Mouse (Mus musculus) kidney, adult 2 months (tissue): ENCODE results near the gene Arhgef26. TPM values are rescaled to one million over a fixed set of nuclear protein-coding genes. Genes with fewer than 3 reads are reported as not detected.

Source experiments
- DNase-seq: peaks from one replicate; pipeline ENCODE4 v3.0.0; 2021
- H3K27ac ChIP-seq: fragments of 200-500 bp; 2 replicates; pipeline ENCODE4 v1.5.1; 2012; ENCODE audit warnings: low read depth, low read length, control low read depth, inconsistent platforms; ENCODE audit not compliant: insufficient read depth
- H3K27me3 ChIP-seq: fragments of 200-500 bp; replicated peaks from 2 replicates; pipeline ENCODE4 v1.6.1; 2012; ENCODE audit warnings: mild to moderate bottlenecking, moderate library complexity, low read length, inconsistent platforms; ENCODE audit not compliant: control insufficient read depth, insufficient read depth
- H3K36me3 ChIP-seq: fragments of 200-500 bp; 2 replicates; pipeline ENCODE4 v1.6.1; 2012; ENCODE audit warnings: mild to moderate bottlenecking, moderate library complexity, low read length, inconsistent platforms; ENCODE audit not compliant: control insufficient read depth, insufficient read depth
- H3K4me1 ChIP-seq: fragments of 200-500 bp; 2 replicates; pipeline ENCODE4 v1.6.1; 2011; ENCODE audit warnings: low read length; ENCODE audit not compliant: control insufficient read depth, insufficient read depth
- H3K4me3 ChIP-seq: fragments of 200-500 bp; 2 replicates; pipeline ENCODE4 v1.5.1; 2011; ENCODE audit warnings: mild to moderate bottlenecking, low read depth, low read length, control low read depth; ENCODE audit not compliant: insufficient read depth
- CTCF ChIP-seq: fragments of 200-500 bp; conservative IDR thresholded peaks from 2 replicates; pipeline ENCODE4 v1.5.1; 2011; ENCODE audit warnings: low read depth, mild to moderate bottlenecking, control low read depth, low read length, moderate library complexity, mixed read lengths; ENCODE audit not compliant: insufficient read depth, insufficient read length
- POLR2A ChIP-seq: fragments of 200-500 bp; IDR thresholded peaks from one replicate; pipeline ENCODE4 v1.6.1; 2011; ENCODE audit warnings: low read depth, low read length, control low read depth
- WGBS: fragments of 180-500 bp; shearing (Covaris S2); methylation state at CpG from one replicate; pipeline ENCODE4 v1.1.7; 2018; 5-methylcytosine and 5-hydroxymethylcytosine counted together
- polyA plus RNA-seq: library from polyadenylated mRNA; depleted of rRNA; stranded (reverse); fragments of >200 nt; gene quantifications from 2 replicates; pipeline ENCODE4 v1.2.3, GENCODE M21; 2012

Arhgef26 gene
- polyA plus RNA-seq, 1 experiment = 1.6 TPM

DNA sequence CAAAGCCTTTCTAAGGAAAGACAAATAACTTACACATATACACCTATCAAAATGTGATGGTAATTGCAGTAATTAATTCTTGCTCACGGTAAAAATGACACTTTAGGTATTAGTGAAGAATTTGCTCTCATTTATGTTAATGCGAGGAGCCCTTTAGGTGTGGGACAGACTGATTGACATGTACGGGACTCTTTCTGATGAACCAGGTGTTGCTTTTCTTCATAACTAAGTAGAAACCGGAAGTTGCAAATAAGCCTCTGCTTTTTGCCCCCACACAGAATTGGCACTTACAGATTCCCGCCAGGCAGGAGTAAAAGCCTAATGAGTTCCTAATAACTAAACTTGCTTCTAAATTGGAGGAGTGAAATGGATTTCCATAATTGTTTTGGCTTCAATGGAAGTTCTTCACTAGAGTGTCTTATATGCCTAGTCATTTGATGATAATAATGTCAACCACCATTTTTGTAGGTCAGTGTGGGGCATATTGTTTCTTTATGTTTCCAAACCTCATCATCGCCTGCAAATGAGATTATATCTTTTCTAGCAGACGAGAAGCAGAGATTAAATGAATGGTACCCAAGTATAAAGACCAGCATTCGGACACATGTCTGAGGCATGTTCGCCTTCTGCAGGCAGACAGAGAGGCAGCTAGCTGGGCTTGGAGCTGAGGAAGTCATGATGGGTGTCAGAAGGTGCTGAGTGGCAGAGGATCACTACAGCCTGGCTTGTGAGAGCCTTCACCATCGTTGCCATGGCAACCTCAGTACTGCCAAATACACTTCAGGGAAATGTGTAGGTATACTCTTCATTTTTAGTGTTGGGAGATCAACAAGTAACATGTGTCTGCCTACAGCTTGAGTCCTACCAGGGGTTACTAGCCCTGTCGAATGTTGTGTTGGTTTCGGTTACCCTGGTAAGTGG lies 61.9 kb downstream of the Arhgef26 start:
- no peaks in the 10 kb centered on the region for H3K27me3 ChIP-seq
- H3K36me3 ChIP-seq = no peaks in the 10 kb centered on the region
- 91% methylated on average over 12 of the region's 12 CpGs for WGBS
- TF ChIP-seq CTCF (no peak), POLR2A (no peak)
- no peak for DNase-seq
- no peak overlapping the region for H3K27ac ChIP-seq
- no peak overlapping the region for H3K4me3 ChIP-seq
- no peaks in the 10 kb centered on the region for H3K4me1 ChIP-seq

DNA sequence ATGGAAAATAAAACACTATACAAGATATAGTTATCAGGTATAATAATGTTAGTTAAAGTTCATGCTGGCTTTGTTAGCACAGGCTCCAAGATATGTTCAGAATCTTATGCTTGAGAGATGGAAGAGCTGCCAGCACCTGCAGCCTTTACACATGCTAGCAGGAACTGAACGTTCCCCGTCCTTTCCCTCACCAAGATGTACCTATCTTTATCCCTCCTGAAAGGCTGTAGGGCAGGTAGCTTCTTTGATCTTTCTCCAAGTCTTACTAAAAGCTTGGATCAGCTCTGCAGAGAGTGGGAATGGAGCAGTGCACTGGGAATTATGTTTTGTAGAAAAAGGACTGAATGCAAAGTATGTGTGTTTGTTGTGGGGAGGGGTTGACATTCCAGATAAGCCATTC lies 64.3 kb downstream of the Arhgef26 start:
- Histone ChIP-seq H3K36me3 (no peaks in the 10 kb centered on the region), H3K4me3 (no peak overlapping the region), H3K27ac (no peak overlapping the region), H3K27me3 (no peaks in the 10 kb centered on the region), H3K4me1 (no peaks in the 10 kb centered on the region)
- whole genome bisulfite sequencing = 88% methylated on average over 2 of the region's 2 CpGs
- no peak for DNase-seq
- TF ChIP-seq POLR2A = no peak
- TF ChIP-seq CTCF = no peak

DNA sequence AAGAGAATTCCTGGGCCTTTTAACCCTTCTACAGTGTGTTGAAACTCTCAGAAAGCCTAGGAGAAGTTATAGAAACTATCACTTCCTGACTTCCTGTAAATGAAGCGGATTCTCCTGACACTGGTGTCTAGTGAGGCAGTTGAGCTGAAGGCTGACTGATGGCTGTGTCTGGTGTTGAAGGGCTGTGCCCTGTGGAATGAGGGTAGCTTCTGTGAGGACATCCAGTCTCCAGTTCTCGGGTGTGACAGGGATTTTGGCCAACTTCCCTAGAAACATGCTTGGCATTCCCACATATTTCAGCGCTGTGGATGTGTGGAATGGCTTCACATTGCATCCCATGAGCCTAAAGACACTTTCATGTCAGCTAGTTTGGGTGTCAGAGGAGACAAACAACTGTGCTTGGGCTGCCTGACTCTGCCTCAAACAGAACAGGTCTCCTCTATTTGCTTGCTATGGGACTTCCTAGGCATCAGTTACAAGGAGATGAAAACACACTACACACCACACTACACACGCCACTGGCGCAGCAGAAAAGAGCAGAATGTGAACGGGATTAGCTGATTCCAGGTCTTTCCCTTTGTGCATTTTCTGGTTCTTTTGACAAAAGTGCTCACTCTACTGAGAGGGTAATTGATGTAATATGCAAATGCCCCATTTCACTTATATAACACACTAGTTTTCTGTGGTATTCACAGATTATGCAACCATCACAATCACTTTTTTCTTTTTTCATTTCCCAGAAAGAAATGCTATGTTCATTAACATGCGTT lies 66.5 kb downstream of the Arhgef26 start:
- Histone ChIP-seq H3K27me3 (no peaks in the 10 kb centered on the region), H3K27ac (no peak overlapping the region), H3K4me3 (no peak overlapping the region), H3K4me1 (no peaks in the 10 kb centered on the region), H3K36me3 (no peaks in the 10 kb centered on the region)
- 83% methylated on average over 7 of the region's 7 CpGs for WGBS
- DNase-seq = no peak
- no peak for TF ChIP-seq POLR2A
- no peak for TF ChIP-seq CTCF

DNA sequence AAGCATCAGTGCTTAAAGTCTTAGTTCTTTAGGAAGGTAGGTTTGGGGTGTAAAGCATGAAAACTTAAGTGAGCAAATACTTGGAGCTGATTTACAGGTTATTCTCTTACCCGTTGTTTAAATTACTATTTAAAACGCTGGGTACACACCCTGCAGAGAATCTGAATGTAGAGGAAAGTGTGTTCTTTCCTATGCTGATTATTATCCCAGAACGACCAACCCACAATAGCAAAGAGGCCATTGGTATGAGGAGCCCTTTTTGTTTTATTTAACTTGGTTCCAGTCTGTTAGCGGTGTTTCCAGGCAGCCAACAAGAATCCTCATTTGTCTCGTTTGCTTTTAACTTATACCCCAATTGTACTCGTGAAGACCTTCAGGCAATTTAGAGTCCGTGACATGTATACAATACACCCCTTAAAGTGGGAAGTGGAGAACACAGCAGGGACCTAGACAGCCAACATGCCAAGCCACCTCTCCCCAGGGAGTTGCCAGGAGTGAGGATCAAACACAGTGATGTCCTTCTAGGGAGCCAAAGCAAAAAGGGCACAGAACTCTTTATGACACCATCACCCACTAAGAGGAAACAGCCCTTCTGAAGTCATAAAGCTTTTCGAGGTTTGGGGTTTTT lies 71.5 kb downstream of the Arhgef26 start:
- WGBS = 57% methylated on average over 8 of the region's 8 CpGs
- Histone ChIP-seq H3K27me3 (no peaks in the 10 kb centered on the region), H3K36me3 (no peaks in the 10 kb centered on the region), H3K27ac (no peak overlapping the region), H3K4me3 (no peak overlapping the region), H3K4me1 (no peaks in the 10 kb centered on the region)
- no peak for DNase-seq
- TF ChIP-seq POLR2A (no peak), CTCF (no peak)

DNA sequence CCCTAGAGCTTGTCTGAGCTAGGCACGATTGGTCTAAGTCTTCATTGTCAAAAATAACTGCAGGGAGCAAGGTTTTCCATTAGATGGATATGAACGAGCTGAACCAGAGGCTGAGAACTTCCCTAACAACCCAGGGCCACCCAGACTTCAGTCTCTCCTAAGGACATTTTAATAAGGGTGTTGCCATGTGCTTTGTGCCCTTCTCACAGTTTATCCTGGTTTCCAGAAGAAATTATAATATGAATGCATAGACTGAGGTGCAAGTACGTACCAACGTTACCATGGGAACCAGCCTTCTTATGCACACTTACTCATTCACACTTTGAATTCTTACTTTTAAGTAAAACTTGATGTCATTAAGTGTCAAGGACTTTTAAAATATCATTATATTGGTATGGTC lies 72.3 kb downstream of the Arhgef26 start:
- no peak overlapping the region for H3K27ac ChIP-seq
- H3K27me3 ChIP-seq = no peaks in the 10 kb centered on the region
- TF ChIP-seq POLR2A (no peak), CTCF (no peak)
- 92% methylated on average over 4 of the region's 4 CpGs for WGBS
- H3K36me3 ChIP-seq = no peaks in the 10 kb centered on the region
- DNase-seq = no peak
- no peaks in the 10 kb centered on the region for H3K4me1 ChIP-seq
- H3K4me3 ChIP-seq = no peak overlapping the region

DNA sequence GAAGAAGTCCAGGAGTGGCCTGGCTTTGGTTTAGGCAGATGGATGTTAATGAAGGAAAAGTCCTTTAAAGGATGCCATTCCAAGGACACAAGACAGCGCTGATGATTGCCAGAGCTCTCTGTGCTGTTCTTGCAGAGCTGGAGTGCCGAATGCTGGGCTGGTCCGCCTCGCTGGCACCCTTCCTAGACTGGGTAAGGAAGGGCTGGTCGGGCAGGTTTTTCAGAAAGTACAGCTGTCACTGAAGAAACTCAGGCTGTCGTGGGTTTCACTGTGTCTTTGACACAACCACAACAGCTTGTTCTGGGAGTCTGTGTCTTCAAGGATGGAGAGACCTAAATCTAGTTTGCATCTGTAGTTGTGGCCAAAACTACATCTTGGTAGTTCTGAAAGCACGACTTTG lies 74.6 kb downstream of the Arhgef26 start:
- Histone ChIP-seq H3K4me1 (no peaks in the 10 kb centered on the region), H3K4me3 (no peak overlapping the region), H3K27me3 (no peaks in the 10 kb centered on the region), H3K36me3 (no peaks in the 10 kb centered on the region), H3K27ac (no peak overlapping the region)
- TF ChIP-seq CTCF (no peak), POLR2A (no peak)
- no peak for DNase-seq
- 57% methylated on average over 7 of the region's 7 CpGs for WGBS

DNA sequence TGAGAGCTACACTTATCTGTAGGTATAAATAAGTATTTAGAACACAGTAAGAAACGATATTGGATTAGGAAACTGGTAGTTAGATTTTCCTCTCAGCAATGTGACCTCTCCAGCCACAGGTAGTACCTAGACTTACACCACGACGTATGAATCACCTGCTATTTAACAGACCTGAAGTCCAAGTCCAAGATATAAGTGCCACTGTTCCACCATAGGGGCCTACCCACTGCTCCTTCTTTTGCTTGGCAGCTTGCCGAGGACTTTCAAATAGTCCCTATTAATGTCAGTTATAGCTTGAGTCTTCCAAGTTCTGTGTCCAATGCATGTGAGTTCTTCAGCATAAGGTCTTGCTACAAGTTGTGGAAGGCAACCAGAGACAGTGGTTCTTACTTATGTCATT lies 76.8 kb downstream of the Arhgef26 start:
- Histone ChIP-seq H3K4me1 (no peaks in the 10 kb centered on the region), H3K27ac (no peak overlapping the region), H3K36me3 (no peaks in the 10 kb centered on the region), H3K27me3 (no peaks in the 10 kb centered on the region), H3K4me3 (no peak overlapping the region)
- no peak for DNase-seq
- TF ChIP-seq POLR2A (no peak), CTCF (no peak)
- WGBS = 97% methylated on average over 4 of the region's 4 CpGs
